Mouse (Mus musculus) hematopoietic stem cell, adult 5-6 weeks (primary cell): Measurements from ENCODE around the gene Slc24a2. TPM values are rescaled to one million over a fixed set of nuclear protein-coding genes. Genes with fewer than 3 reads are reported as not detected.

ENCODE experiments used
- ATAC-seq, 2 experiments: fragments of 125-278 bp in 1 of 2; replicated peaks in 1 of 2; 2 replicates each; pipeline ENCODE4 v1.8.0; 2016 to 2017; ENCODE audit warnings: inconsistent platforms in 2 of 2, mild to moderate bottlenecking in 2 of 2, moderate number of reproducible peaks in 2 of 2, low read depth in 1 of 2, moderate TSS enrichment in 1 of 2; ENCODE audit not compliant: low FRiP score in 2 of 2, poor library complexity in 2 of 2, severe bottlenecking in 2 of 2, insufficient read depth in 1 of 2, low TSS enrichment in 1 of 2
- total RNA-seq: library from RNA; stranded (forward); fragments of 172-1452, 232-1000 nt; gene quantifications from 2 replicates; pipeline ENCODE4 v1.2.3, GENCODE M21; 2017

Gene Slc24a2
- total RNA-seq, 1 experiment from 2014 or later = 0.10 TPM

DNA sequence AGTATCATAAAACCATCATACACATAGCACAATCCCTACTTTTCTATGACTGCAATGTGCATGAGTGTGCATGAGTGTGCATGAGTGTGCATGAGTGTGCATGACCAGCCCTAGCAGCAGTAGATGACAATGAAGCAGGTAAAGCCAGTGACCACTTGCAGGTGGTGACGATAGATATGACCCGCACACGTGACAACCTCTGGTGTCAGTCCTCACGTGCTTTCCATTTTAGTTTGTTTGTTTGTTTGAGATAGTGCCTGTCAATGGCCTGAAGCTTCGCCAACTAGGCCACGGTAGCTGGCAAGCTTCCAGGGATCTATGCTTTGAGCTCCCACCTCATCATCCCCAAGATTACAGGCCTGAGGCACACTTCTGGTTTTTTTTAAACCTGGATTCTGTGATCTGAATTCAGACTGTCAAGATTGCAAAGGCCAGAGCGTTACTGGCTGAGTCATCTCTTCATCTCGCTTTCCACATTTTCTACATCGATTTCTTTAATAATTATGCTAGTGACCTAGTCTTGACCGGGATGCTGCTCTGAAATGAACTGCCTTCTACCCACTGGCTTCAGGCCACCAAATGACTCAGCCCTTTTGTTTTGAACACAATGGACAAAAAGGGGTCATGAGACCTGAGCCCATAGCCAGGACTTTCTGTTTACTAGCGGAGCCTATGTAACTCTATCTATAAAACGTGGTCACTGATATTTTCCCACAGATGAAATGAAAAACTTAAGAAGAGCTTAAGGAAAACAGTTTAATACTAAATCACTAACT is 88.5 kb downstream of the Slc24a2 start:
- ATAC-seq = no peak

GRCm38 (mm10) chr4:87140901-87141300 is 89.4 kb downstream of the Slc24a2 start:
- ATAC-seq = no peak

GRCm38 (mm10) chr4:87132525-87132924 is 97.8 kb downstream of the Slc24a2 start:
- ATAC-seq = no peak

DNA sequence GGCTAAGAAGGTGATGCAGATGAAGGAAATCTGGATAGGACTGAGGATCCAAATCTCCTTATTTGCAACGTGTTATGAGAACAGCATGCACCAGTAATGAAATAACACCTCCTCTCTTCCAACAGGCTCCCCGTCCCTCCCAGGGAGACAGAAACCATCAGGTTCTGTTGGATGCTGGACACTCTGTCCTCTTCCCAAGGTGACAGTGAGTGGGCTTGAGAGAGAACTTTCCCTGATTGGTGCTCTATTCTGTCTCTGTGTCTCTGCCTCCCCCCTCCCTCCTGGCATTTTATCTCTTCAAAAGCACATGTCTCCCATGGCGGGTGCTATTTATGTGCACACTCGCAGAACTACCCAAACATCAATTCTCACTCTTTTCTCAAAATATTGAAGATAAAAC is 103.5 kb downstream of the Slc24a2 start:
- no peak for ATAC-seq

- peak; percentile 64 to 73; a peak in 3 of 4 replicates for ATAC-seq
Measured at GRCm38 (mm10) chr4:87119758-87120157, 110.5 kb downstream of the Slc24a2 start.

- no peak for ATAC-seq
Measured at GRCm38 (mm10) chr4:87115726-87116125, 114.6 kb downstream of the Slc24a2 start.

DNA sequence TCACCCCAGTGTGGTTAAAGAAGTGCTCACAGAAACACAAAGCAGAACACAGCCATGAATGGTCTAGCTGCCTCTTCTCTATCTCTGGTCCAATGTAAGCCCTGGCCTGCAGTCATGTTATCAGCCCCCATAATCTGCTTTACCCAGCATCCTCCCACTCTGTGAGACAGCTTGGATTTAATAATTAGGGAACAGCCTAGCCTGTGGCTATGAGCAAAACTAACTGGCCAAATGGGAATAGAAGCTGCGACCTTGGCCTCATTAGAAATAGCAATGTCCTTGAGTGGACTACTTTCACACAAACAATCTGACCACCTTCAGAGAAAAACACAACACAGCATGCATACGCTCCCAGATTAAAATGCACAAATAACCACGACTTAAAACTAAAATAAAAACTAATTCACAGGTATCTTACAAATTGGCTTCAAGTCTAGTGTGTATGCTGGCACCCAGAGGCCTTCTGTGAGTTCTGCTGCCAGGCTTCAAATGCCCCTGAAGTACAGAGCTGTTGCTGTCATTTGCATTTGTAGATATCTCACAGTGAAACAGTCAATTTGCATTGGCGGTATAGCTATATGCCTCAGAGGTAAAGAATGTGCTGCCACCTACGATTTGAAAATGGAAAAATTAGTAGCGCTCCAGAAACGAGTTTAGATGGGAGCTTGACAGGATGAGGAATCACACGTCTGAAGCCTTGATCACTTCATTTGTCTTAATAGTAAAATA is 120.8 kb downstream of the Slc24a2 start:
- ATAC-seq = no peak

- ATAC-seq = no peak
Measured at GRCm38 (mm10) chr4:87100936-87101335, 129.3 kb downstream of the Slc24a2 start.

DNA sequence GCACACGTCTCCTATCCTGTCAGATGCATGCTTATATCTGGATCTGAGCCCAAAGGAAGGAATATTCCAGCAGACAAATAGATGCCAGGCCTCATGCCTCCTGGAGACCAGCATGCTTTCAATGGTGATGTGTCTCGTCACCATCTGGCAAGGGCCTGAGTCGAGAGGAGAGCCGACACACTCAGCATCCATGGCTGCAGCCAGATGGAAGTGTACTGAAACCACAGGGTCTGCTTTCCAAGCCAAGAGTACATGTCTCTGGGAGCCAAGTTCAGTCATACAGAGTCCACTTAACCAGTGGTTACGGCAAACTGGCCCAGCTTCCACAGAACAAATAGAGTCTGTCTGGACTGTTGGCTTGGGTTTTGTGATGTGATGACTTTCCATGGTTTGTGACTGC is 134.1 kb downstream of the Slc24a2 start:
- no peak for ATAC-seq

DNA sequence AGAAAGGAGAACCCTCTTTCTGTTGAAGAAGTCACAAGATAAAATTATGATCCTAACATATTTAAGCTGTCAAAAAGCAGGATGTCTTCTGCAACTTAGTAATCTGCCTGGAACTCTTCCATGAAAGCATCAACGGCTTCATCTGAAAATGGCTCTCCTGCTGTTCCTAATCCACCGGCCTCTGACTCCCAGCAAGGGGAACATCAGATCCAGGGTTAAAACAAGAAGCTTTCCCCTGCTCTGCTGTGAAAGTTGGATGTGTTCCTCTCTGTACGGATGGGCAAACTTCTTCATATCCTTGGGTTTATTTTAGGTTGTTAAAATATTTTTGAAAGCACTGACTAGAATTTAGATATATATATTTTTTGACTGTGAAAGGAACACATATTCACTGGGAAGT is 136.7 kb downstream of the Slc24a2 start:
- no peak for ATAC-seq

- no peak for ATAC-seq
Measured at GRCm38 (mm10) chr4:87090841-87091240, 139.4 kb downstream of the Slc24a2 start.

- no peak for ATAC-seq
Measured at GRCm38 (mm10) chr4:87088713-87089112, 141.6 kb downstream of the Slc24a2 start.

DNA sequence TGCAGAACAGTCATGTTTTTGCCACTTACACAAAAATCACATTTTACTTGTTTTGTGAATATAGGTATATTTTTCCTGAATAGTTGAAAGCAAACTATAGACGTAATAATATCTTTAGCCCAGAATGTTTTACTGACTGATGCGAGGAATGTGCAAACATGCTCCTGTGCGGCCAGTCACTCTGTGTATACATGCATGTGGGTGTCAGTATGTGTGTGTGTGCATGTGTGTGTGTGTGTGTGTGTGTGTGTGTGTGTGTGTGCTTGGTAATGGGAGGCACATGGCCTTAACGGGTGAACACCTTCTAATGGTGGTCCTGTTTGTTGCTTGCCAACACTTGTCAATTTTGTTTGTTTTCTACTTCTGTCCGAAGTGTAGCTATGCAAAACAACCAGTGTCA is 142.7 kb downstream of the Slc24a2 start:
- ATAC-seq = no peak

GRCm38 (mm10) chr4:87086933-87087577 is 143.2 kb downstream of the Slc24a2 start:
- ATAC-seq = no peak

DNA sequence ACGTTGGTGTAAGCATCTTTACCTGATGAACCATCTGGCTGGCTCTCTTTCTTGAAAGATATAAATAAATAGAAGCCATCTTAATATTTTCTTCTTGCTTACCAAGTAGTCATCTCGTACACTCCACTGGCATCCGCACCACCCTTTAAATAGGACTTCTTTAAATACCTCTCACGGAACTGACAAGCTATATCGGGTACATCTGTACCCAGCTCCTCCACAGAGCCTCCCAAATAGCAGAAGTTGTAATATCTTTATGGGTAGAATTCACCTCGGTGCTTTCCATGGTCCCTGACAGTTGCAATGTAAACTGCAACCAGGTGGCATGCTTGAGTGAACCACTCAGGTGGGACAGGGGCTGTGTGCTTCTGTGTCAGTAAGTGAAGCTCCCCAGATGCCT is 149.0 kb downstream of the Slc24a2 start:
- ATAC-seq = no peak

DNA sequence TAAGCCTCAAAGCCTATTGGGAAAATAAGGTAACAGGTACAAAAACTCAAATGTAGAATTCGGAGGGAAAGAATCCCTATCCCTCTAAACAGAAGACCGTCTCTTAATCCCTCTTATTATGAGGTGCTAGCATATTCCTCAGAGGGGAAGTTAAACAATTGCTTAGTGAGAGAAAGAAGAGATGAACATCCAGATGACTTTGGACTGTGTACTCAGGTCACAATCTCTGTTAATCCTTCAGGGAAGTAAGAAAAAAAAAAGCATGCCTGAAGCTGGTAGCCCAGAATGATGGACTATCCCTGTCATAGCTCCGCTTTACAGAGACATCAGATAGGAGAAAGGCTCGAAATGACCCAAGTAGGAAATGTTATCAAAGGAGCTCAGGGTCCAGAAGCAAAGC is 151.0 kb downstream of the Slc24a2 start:
- no peak for ATAC-seq

GRCm38 (mm10) chr4:87078726-87079125 is 151.6 kb downstream of the Slc24a2 start:
- ATAC-seq = no peak

GRCm38 (mm10) chr4:87075761-87076160 is 154.5 kb downstream of the Slc24a2 start:
- ATAC-seq = no peak
